Mouse (Mus musculus) olfactory bulb, adult 2 months (tissue): ENCODE results near the gene Crybb1.

Experiments
- CTCF ChIP-seq: fragments of 200-500 bp; IDR thresholded peaks from 2 replicates; pipeline ENCODE4 v1.5.1; 2012; ENCODE audit warnings: low read depth, mild to moderate bottlenecking, low read length, moderate library complexity; ENCODE audit not compliant: insufficient read depth
- POLR2A ChIP-seq: fragments of 200-500 bp; IDR thresholded peaks from 2 replicates; pipeline ENCODE4 v1.6.1; 2012; ENCODE audit warnings: mild to moderate bottlenecking, low read depth, low read length, moderate library complexity; ENCODE audit not compliant: insufficient read depth

GRCm38 (mm10) chr5:112295564-112295963, 39.9 kb downstream of the Crybb1 start:
- TF ChIP-seq CTCF (no peak), POLR2A (no peak)
